Mouse (Mus musculus): Measurements from ENCODE around the gene Tmem119.

DNA sequence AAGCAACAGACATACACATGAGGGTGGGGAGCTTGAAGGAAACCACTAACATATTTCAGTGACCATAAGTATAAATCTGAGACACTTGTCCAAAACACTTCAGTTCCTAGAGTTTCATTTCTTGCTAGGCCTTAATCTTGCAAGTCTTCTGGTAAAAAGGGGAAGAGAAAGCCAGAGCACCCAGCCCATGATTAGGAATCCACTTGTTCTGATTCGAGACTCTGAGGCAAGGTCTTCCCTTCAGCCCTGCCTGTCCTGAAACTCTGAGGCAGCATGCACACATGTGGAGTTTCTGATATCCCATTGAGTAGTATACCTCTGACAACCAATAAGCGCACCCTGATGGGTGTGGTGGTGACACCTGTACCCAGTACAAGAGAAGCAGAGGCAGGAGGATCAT is 38.7 kb downstream of the Tmem119 start:
- TF ChIP-seq CTCF (IDR thresholded peaks at IDR 0.05; ENCODE audit: low read depth) (no peak), EP300 (IDR thresholded peaks at IDR 0.05; ENCODE audit: low read depth) (no peak)

All from liver, postnatal 0 days (tissue).